Mouse (Mus musculus): ENCODE measurements at regions not wholly inside any gene's neighbourhood (a gene's known extent, or its start where the extent isn't known, plus 50 kb on each side); places are given as distances from the start of the nearest gene placed in this dataset.

GRCm38 (mm10) chr2:75461421-75461991, 197.6 kb upstream of the Hnrnpa3 start:
- WGBS: 77% methylated on average over 10 of the region's 10 CpGs
- Histone ChIP-seq H3K27me3 (ENCODE audit: control insufficient read depth, insufficient read depth, low read length) (no peaks in the 10 kb centered on the region), H3K36me3 (ENCODE audit: control insufficient read depth, insufficient read depth, low read length) (no peaks in the 10 kb centered on the region)

GRCm38 (mm10) chr2:75462030-75462671, 196.9 kb upstream of the Hnrnpa3 start:
- 84% methylated on average over 5 of the region's 5 CpGs for WGBS
- H3K4me2 ChIP-seq (replicated peaks; ENCODE audit: low read depth, low read length): no peak overlapping the region
- no peaks in the 10 kb centered on the region for H3K9me3 ChIP-seq (ENCODE audit: control insufficient read depth, low read depth, low read length)
- H3K27ac ChIP-seq (ENCODE audit: low read length): no peak overlapping the region
- ATAC-seq (ENCODE audit: insufficient number of reproducible peaks, insufficient read depth, low FRiP score, low read depth): no peak
- no peaks in the 10 kb centered on the region for H3K27me3 ChIP-seq (ENCODE audit: control insufficient read depth, insufficient read depth, low read length)
- no peak overlapping the region for H3K4me3 ChIP-seq (ENCODE audit: low read depth, low read length)
- no peaks in the 10 kb centered on the region for H3K4me1 ChIP-seq (ENCODE audit: control insufficient read depth, insufficient read depth, low read length)
- no peaks in the 10 kb centered on the region for H3K36me3 ChIP-seq (ENCODE audit: control insufficient read depth, insufficient read depth, low read length)
- H3K9ac ChIP-seq (replicated peaks; ENCODE audit: low read depth, low read length): no peak overlapping the region

More at GRCm38 (mm10) chr2:75461421-75461991, 197.6 kb upstream of the Hnrnpa3 start:
- no peak overlapping the region for H3K9ac ChIP-seq (replicated peaks; ENCODE audit: low read depth, low read length)
- no peak overlapping the region for H3K27ac ChIP-seq (ENCODE audit: low read length)
- H3K4me3 ChIP-seq (ENCODE audit: low read depth, low read length): no peak overlapping the region
- no peak overlapping the region for H3K4me2 ChIP-seq (replicated peaks; ENCODE audit: low read depth, low read length)
- H3K9me3 ChIP-seq (ENCODE audit: control insufficient read depth, low read depth, low read length): no peaks in the 10 kb centered on the region
- no peak for ATAC-seq (ENCODE audit: insufficient number of reproducible peaks, insufficient read depth, low FRiP score, low read depth)
- H3K4me1 ChIP-seq (ENCODE audit: control insufficient read depth, insufficient read depth, low read length): no peaks in the 10 kb centered on the region

- no peaks in the 10 kb centered on the region for H3K27me3 ChIP-seq (ENCODE audit: control insufficient read depth, insufficient read depth, low read length)
- H3K9ac ChIP-seq (replicated peaks; ENCODE audit: low read depth, low read length): no peak overlapping the region
- no peak overlapping the region for H3K27ac ChIP-seq (ENCODE audit: low read length)
- no peak for ATAC-seq (ENCODE audit: insufficient number of reproducible peaks, insufficient read depth, low FRiP score, low read depth)
- no peak overlapping the region for H3K4me3 ChIP-seq (ENCODE audit: low read depth, low read length)
- no peak overlapping the region for H3K4me2 ChIP-seq (replicated peaks; ENCODE audit: low read depth, low read length)
- 57% methylated on average over 9 of the region's 9 CpGs for WGBS
- no peaks in the 10 kb centered on the region for H3K36me3 ChIP-seq (ENCODE audit: control insufficient read depth, insufficient read depth, low read length)
- H3K9me3 ChIP-seq (ENCODE audit: control insufficient read depth, low read depth, low read length): no peaks in the 10 kb centered on the region
- H3K4me1 ChIP-seq (ENCODE audit: control insufficient read depth, insufficient read depth, low read length): no peaks in the 10 kb centered on the region
These were observed 196.0 kb upstream of the Hnrnpa3 start for GRCm38 (mm10) chr2:75463091-75463490.

- 65% methylated on average over 2 of the region's 2 CpGs for WGBS
- H3K27ac ChIP-seq (ENCODE audit: low read length): no peak overlapping the region
These were observed 194.6 kb upstream of the Hnrnpa3 start for GRCm38 (mm10) chr2:75464429-75464828.

GRCm38 (mm10) chr2:75468851-75469250, 190.2 kb upstream of the Hnrnpa3 start:
- no peak for ATAC-seq (ENCODE audit: insufficient number of reproducible peaks, insufficient read depth, low FRiP score, low read depth)
- no peak overlapping the region for H3K4me2 ChIP-seq (replicated peaks; ENCODE audit: low read depth, low read length)
- H3K4me3 ChIP-seq (ENCODE audit: low read depth, low read length): no peak overlapping the region
- WGBS: 70% methylated on average over 8 of the region's 8 CpGs
- no peak overlapping the region for H3K9ac ChIP-seq (replicated peaks; ENCODE audit: low read depth, low read length)
- H3K27ac ChIP-seq (ENCODE audit: low read length): no peak overlapping the region
- H3K27me3 ChIP-seq (ENCODE audit: control insufficient read depth, insufficient read depth, low read length): no peaks in the 10 kb centered on the region
- H3K36me3 ChIP-seq (ENCODE audit: control insufficient read depth, insufficient read depth, low read length): no peaks in the 10 kb centered on the region
- no peaks in the 10 kb centered on the region for H3K9me3 ChIP-seq (ENCODE audit: control insufficient read depth, low read depth, low read length)
- 0 out of 2 replicates have a peak, but pooled peaks cover 5% of the 10 kb centered on the region for H3K4me1 ChIP-seq (ENCODE audit: control insufficient read depth, insufficient read depth, low read length)

More at GRCm38 (mm10) chr2:75464429-75464828, 194.6 kb upstream of the Hnrnpa3 start:
- no peaks in the 10 kb centered on the region for H3K27me3 ChIP-seq (ENCODE audit: control insufficient read depth, insufficient read depth, low read length)
- no peaks in the 10 kb centered on the region for H3K4me1 ChIP-seq (ENCODE audit: control insufficient read depth, insufficient read depth, low read length)
- H3K4me3 ChIP-seq (ENCODE audit: low read depth, low read length): no peak overlapping the region
- H3K9ac ChIP-seq (replicated peaks; ENCODE audit: low read depth, low read length): no peak overlapping the region
- no peak for ATAC-seq (ENCODE audit: insufficient number of reproducible peaks, insufficient read depth, low FRiP score, low read depth)
- H3K36me3 ChIP-seq (ENCODE audit: control insufficient read depth, insufficient read depth, low read length): no peaks in the 10 kb centered on the region
- H3K9me3 ChIP-seq (ENCODE audit: control insufficient read depth, low read depth, low read length): no peaks in the 10 kb centered on the region
- no peak overlapping the region for H3K4me2 ChIP-seq (replicated peaks; ENCODE audit: low read depth, low read length)

- H3K4me2 ChIP-seq (replicated peaks; ENCODE audit: low read depth, low read length): no peak overlapping the region
- no peaks in the 10 kb centered on the region for H3K27me3 ChIP-seq (ENCODE audit: control insufficient read depth, insufficient read depth, low read length)
- no peak overlapping the region for H3K4me3 ChIP-seq (ENCODE audit: low read depth, low read length)
- 0 out of 2 replicates have a peak, but pooled peaks cover 5% of the 10 kb centered on the region for H3K4me1 ChIP-seq (ENCODE audit: control insufficient read depth, insufficient read depth, low read length)
- no peak overlapping the region for H3K9ac ChIP-seq (replicated peaks; ENCODE audit: low read depth, low read length)
- ATAC-seq (ENCODE audit: insufficient number of reproducible peaks, insufficient read depth, low FRiP score, low read depth): no peak
- H3K36me3 ChIP-seq (ENCODE audit: control insufficient read depth, insufficient read depth, low read length): no peaks in the 10 kb centered on the region
- WGBS: 44% methylated on average over 15 of the region's 15 CpGs
- H3K9me3 ChIP-seq (ENCODE audit: control insufficient read depth, low read depth, low read length): no peaks in the 10 kb centered on the region
- H3K27ac ChIP-seq (ENCODE audit: low read length): no peak overlapping the region
These were observed 188.9 kb upstream of the Hnrnpa3 start for GRCm38 (mm10) chr2:75469958-75470687.

GRCm38 (mm10) chr2:75470688-75471054, 188.4 kb upstream of the Hnrnpa3 start:
- H3K27ac ChIP-seq (ENCODE audit: low read length): no peak overlapping the region
- H3K36me3 ChIP-seq (ENCODE audit: control insufficient read depth, insufficient read depth, low read length): no peaks in the 10 kb centered on the region
- H3K9me3 ChIP-seq (ENCODE audit: control insufficient read depth, low read depth, low read length): no peaks in the 10 kb centered on the region
- no peak overlapping the region for H3K4me3 ChIP-seq (ENCODE audit: low read depth, low read length)
- H3K4me1 ChIP-seq (ENCODE audit: control insufficient read depth, insufficient read depth, low read length): 0 out of 2 replicates have a peak, but pooled peaks cover 5% of the 10 kb centered on the region
- no peaks in the 10 kb centered on the region for H3K27me3 ChIP-seq (ENCODE audit: control insufficient read depth, insufficient read depth, low read length)
- 47% methylated on average over 9 of the region's 9 CpGs for WGBS
- no peak for ATAC-seq (ENCODE audit: insufficient number of reproducible peaks, insufficient read depth, low FRiP score, low read depth)
- H3K4me2 ChIP-seq (replicated peaks; ENCODE audit: low read depth, low read length): no peak overlapping the region
- no peak overlapping the region for H3K9ac ChIP-seq (replicated peaks; ENCODE audit: low read depth, low read length)

GRCm38 (mm10) chr2:75472489-75472888, 186.6 kb upstream of the Hnrnpa3 start:
- Histone ChIP-seq H3K4me3 (ENCODE audit: low read depth, low read length) (no peak overlapping the region), H3K27me3 (ENCODE audit: control insufficient read depth, insufficient read depth, low read length) (no peaks in the 10 kb centered on the region), H3K9me3 (ENCODE audit: control insufficient read depth, low read depth, low read length) (no peaks in the 10 kb centered on the region), H3K9ac (replicated peaks; ENCODE audit: low read depth, low read length) (no peak overlapping the region), H3K4me1 (ENCODE audit: control insufficient read depth, insufficient read depth, low read length) (0 out of 2 replicates have a peak, but pooled peaks cover 5% of the 10 kb centered on the region), H3K36me3 (ENCODE audit: control insufficient read depth, insufficient read depth, low read length) (no peaks in the 10 kb centered on the region), H3K4me2 (replicated peaks; ENCODE audit: low read depth, low read length) (no peak overlapping the region), H3K27ac (ENCODE audit: low read length) (no peak overlapping the region)
- ATAC-seq (ENCODE audit: insufficient number of reproducible peaks, insufficient read depth, low FRiP score, low read depth): no peak
- WGBS: 80% methylated on average over 9 of the region's 9 CpGs

Measured in stomach, embryonic 14.5 days (tissue).